Mouse (Mus musculus) bone marrow macrophage, adult 2 months (primary cell): ENCODE measurements at regions not wholly inside any gene's neighbourhood (a gene's known extent, or its start where the extent isn't known, plus 50 kb on each side); places are given as distances from the start of the nearest gene placed in this dataset.

Experiments used
- H3K27ac ChIP-seq: 2 replicates; pipeline ENCODE4 v1.5.1; 2012; ENCODE audit warnings: low read depth, low read length; ENCODE audit not compliant: insufficient read depth
- H3K4me1 ChIP-seq: 2 replicates; pipeline ENCODE4 v1.6.1; 2012; ENCODE audit warnings: low read length; ENCODE audit not compliant: control insufficient read depth, insufficient read depth
- H3K4me3 ChIP-seq: 2 replicates; pipeline ENCODE4 v1.5.1; 2012; ENCODE audit warnings: mild to moderate bottlenecking, low read length, moderate library complexity; ENCODE audit not compliant: insufficient read depth
- CTCF ChIP-seq: IDR thresholded peaks from 2 replicates; pipeline ENCODE4 v1.5.1; 2012; ENCODE audit warnings: low read depth, mild to moderate bottlenecking, low read length, moderate library complexity
- POLR2A ChIP-seq: IDR thresholded peaks from 2 replicates; pipeline ENCODE4 v1.6.1; 2012; ENCODE audit warnings: mild to moderate bottlenecking, low read depth, low read length, borderline replicate concordance

DNA sequence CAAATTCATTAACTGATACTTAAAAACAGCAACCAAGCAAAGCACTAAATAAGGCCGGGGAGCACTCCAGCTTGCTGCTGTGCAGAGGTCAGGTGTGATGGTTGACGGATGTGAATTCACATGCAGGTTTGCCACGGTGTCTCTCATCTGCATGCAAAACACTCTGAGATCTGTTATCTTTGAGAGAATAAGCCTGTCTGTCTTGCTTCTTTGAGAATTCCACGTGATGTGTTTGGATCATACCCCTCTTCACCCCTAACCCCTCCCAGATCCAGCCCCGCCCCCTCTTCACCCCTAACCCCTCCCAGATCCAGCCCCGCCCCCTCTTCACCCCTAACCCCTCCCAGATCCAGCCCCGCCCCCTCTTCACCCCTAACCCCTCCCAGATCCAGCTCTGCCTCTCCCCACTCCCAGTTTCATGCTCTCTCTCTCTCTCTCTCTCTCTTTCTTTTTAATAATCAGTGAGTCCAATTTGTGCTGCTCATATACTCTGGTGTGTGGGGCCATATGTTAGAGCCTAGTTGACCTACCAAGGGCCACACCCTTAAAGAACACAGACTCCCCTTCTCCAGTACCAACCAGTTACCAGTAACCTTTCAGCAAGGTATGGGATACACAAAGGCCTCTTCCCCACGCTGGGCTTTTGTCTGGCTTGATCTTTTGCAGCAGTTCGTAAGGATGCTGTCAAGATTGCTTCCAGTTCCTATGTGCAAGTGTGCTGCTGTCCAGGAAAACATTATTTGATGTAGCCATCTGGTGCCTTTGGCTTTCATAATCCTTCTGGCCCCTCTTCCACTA is 73.1 kb upstream of the Hnrnpk start:
- TF ChIP-seq CTCF (no peak), POLR2A (no peak)
- Histone ChIP-seq H3K27ac (no peak overlapping the region), H3K4me1 (peaks cover 32% of the 10 kb centered on the region), H3K4me3 (no peak overlapping the region)

DNA sequence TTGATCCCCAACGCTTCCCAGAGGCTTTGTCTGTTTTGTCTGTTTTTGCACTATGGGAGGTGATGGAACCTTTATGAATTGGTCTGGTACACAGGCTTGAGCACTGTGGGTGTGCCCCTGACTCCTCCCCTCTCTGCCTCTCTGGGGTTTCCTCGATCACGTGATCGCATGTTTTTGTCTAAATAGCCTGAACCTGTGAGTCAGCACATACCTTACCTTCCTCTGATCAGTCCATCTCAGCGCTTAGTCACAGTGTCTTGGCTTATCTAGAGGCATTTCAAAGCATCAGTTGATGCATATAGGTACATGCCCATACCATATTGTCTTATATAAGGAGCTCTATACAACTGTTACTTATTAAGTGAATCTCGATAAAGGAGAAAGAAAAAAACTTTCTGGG is 72.4 kb upstream of the Hnrnpk start:
- Histone ChIP-seq H3K27ac (no peak overlapping the region), H3K4me3 (no peak overlapping the region), H3K4me1 (peaks cover 27% of the 10 kb centered on the region)
- TF ChIP-seq CTCF = no peak
- no peak for TF ChIP-seq POLR2A

DNA sequence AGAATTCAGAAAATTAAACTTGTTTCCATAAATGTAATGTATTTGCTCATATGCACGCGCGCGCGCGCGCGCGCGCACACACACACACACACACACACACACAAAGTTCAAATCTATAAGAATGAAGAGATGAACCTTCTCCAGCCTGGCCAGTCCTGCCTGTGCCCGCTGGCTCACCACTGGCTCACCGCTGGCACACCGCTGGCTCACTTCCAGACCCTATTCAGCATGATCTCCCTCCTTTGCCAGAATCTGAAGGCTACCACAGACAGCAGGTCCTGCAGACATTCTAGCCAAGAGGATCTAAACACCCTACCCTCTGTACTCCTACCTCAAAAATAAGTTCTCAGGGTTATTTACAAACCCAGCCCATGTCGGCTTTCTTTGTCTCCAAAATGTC is 69.3 kb upstream of the Hnrnpk start:
- no peak overlapping the region for H3K27ac ChIP-seq
- TF ChIP-seq CTCF (no peak), POLR2A (no peak)
- H3K4me3 ChIP-seq = no peak overlapping the region
- H3K4me1 ChIP-seq = peaks cover 9% of the 10 kb centered on the region

DNA sequence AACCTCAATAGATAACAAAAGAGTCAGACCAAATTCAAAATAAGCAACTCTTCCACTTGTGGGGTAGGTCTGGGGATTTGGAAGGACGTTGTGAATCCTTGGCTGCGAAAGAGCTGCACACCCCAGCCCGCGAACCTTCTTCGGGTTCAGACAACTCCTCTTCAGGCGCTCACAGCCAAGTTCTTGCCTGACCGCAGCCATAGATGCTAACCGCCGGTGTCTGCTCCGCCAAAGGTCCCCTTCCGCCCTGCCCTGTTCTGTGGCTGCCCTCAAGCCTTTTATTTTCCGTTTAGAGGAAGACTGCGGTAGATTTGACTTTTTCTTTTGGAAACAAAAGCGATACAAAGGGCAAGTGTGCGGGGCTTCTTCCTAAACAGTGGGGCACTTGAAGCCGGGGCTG is 68.6 kb upstream of the Hnrnpk start:
- peak overlapping the region; percentile 26 for H3K4me3 ChIP-seq
- no peak overlapping the region for H3K27ac ChIP-seq
- TF ChIP-seq POLR2A = no peak
- no peak for TF ChIP-seq CTCF

DNA sequence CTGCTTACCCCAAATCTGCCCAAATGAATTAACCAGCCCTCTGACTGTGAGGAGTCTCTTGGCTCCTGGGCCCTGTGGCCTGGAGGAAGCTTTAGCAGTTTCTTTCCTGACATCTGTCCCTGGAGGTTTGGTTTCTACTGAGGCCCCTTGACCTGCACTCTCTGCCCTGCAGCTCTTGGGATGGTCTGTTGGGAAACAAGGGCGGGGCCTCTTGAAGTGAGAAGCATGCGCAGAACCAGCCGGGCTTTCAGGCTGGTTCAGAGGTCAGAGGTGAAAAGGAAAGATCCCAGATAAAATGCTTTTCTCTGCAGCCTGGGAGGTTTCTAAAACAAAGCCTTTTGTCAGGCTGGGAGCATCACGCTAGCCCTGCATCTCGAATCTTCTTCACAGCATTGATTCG is 66.6 kb upstream of the Hnrnpk start:
- H3K4me3 ChIP-seq = no peak overlapping the region
- TF ChIP-seq POLR2A (no peak), CTCF (no peak)
- H3K4me1 ChIP-seq = no peaks in the 10 kb centered on the region
- H3K27ac ChIP-seq = no peak overlapping the region

More for the DNA sequence above, 68.6 kb upstream of the Hnrnpk start:
- H3K4me1 ChIP-seq = peaks cover 9% of the 10 kb centered on the region

DNA sequence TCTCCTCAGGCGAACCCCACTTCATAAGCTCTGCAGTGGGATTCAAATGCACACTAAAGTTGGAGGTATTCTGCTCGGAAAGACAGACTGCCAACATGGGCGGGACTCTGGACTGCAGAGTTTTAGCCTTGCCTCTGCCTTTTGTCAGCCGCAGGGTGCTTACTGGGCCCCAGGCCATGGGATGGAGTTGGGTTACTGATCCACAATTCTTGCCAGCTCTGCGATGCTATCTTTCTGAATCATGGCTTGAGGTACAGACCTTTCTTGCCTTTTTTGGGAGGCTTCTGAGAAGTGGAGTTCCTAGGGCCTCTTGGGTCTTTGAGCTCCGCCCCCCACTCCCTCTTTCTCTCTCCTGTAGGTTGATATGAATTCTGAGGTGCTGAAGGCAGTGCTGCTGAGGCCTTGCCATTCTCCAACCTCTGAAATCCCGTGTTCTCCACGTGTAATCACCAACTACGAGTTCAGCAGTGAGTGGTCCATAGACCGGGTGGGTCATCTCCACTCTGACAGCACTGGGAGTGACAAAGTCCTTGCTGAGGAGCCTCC is 64.0 kb upstream of the Hnrnpk start:
- TF ChIP-seq POLR2A (no peak), CTCF (no peak)
- H3K27ac ChIP-seq = no peak overlapping the region
- H3K4me1 ChIP-seq = no peaks in the 10 kb centered on the region
- no peak overlapping the region for H3K4me3 ChIP-seq

DNA sequence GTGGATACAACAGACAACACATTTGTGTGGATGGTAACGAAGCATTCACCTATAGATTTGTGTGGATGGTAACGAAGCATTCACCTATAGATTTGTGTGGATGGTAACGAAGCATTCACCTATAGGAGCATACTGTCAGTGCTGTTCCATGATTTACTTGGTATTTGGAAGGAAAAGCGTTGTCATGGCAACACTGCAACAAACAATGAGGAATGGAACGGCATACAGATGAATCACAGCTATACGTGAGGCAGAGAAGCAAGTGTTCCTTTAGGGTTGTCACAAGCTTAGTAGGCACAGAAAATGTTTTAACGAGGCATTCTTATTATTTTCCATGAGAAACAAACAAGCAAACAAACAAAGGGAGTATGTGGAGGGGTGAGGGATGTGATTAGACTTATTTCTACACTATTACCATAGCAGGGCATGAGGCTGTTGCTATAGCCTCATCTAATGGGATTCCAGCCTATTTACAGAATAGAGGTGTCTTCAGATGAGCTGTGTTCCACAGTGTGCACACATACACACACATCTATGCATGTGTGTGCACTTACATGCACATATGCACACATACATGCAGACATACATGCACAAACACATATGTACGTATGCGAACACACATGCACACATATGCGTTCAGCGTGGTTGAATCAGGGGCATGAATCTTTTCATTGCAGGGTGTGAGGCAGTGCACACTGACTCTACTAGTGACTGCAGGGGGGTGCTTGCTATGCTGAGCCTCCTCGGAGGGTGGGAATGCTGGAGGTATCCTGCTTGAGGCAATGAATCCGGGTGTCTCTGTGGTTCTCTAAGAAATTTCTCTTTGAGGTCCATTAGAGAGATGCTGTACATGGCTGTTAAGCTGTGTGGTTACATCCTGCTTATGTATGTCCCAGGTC is 62.3 kb upstream of the Hnrnpk start:
- H3K27ac ChIP-seq = no peak overlapping the region
- TF ChIP-seq POLR2A (no peak), CTCF (no peak)
- no peaks in the 10 kb centered on the region for H3K4me1 ChIP-seq
- no peak overlapping the region for H3K4me3 ChIP-seq
